Mouse (Mus musculus) heart, adult 2 months (tissue): ENCODE data around the gene Zc3h10.

Source experiments
- CTCF ChIP-seq: fragments of 200-600 bp; IDR thresholded peaks from 2 replicates; pipeline ENCODE4 v1.8.1; 2022; ENCODE audit warnings: antibody characterized with exemption, mild to moderate bottlenecking, moderate library complexity
- POLR2A ChIP-seq: fragments of 200-500 bp; IDR thresholded peaks from 2 replicates; pipeline ENCODE4 v1.6.1; 2011; ENCODE audit warnings: mild to moderate bottlenecking, low read depth, low read length, control low read depth; ENCODE audit not compliant: insufficient read depth

GRCm38 (mm10) chr10:128587120-128587519 lies 39.5 kb upstream of the Zc3h10 start:
- TF ChIP-seq CTCF (no peak), POLR2A (no peak)
